Mouse (Mus musculus) 3T3-L1 (cell line): ENCODE results near the gene Pigq.
A peak's percentile ranks its signal among the peaks of the same experiment; 100 is the strongest.

Experiments
- DNase-seq: peaks from one replicate; pipeline ENCODE4 v3.0.0-alpha.2; 2015; ENCODE audit warnings: low read depth, low spot score

The Pigq gene

DNA sequence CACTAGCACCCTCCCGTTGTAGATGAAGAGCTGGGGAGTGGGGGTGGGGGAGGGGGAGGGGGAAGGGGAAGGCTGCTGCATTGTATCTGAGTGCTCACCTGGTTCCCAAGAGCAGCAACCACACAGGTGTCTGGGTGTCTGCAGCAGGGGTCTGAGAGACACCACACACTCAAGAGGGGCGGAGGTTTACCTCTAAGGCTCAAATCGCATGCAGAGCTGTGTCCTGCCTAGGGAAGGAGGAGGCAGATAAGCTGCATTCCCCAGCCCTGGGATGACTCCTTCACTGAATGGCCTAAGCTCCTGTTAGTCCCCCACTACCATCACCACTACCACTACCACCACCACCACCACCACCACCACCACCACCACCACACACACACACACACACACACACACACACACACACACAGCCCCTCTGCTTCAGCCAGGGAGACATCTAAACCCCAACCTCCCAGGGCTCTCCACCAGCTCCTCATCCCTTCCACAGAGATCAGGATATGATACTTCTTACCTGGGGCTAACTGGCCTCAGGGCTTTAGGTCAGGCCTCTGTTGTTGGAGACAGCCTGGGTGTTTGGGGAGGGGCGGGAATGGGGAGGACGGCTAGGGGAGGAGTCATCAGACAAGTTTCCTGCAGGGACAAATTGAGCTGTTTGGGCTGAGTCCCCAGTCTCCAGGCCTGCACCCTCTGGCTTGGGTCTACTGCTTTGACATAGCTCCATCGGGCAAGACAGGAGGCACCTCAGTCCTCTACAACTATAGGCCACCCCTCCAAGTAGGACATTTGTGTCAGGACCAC lies at the start of gene Pigq, which contains the start of gene Nhlrc4:
Gene Pigq (minus strand): TSS at position 571 of the 798 bp plus-strand sequence.
Gene Nhlrc4 (minus strand): TSS at position 596 of the 798 bp plus-strand sequence.
- DNase-seq = no peak

DNA sequence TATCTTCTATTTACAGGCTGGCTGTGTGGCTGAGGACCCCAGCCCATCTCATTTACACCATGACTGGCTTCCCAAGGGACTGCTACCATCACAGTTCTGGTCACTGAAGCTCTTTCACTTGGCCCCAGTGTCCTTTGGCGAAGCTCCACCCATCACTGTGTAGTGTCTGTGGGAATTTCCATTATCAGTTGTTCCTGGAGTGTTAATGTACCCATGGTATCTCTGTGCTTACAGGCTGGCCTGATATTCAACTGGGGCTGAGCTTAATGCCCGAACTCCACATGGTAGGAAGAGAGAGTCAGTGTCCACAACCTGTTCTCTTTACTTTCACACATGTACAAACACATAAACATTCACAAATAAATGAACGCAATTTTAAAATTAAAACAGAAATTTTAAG lies 48.8 kb upstream of the Pigq start:
- DNase-seq = no peak

DNA sequence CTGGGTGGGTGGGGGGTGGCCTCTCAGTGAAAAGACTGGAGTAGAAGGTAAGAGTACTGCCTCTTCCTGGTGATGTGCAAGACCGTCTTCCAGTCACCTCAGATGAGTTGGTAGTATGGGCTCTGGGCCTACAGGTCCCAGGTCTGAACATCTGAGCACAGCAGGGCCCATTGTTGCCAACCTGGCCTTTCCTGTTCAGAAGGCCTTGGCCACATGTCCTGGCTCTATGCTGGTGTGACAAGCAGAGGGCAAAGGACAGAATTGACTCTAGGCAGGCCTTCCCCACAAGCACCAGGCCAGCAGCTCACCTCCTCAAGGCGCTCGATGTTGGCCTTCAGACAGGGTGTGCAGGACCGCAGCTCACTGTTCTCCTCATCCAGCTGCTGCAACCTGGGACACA lies 47.5 kb upstream of the Pigq start:
- no peak for DNase-seq

DNA sequence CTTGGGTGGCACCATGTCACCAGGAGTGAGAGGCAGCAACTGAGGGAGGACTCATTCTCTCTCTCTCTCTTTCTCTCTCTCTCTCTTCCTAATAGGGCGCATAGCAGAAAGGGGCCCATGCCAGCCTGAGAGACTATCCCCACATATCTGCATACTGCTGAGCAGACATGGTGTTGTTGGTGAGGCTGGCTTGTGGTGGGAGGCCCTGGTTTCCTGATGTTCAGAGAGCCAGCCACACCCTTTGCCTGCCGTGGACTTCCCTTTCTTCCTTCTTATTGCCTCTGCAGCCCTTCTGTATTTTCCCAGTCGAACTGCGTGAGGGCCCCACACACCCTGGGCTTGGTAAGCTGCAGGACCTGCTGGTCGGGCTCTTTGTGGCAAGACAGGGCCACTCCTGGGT lies 45.6 kb upstream of the Pigq start:
- no peak for DNase-seq

DNA sequence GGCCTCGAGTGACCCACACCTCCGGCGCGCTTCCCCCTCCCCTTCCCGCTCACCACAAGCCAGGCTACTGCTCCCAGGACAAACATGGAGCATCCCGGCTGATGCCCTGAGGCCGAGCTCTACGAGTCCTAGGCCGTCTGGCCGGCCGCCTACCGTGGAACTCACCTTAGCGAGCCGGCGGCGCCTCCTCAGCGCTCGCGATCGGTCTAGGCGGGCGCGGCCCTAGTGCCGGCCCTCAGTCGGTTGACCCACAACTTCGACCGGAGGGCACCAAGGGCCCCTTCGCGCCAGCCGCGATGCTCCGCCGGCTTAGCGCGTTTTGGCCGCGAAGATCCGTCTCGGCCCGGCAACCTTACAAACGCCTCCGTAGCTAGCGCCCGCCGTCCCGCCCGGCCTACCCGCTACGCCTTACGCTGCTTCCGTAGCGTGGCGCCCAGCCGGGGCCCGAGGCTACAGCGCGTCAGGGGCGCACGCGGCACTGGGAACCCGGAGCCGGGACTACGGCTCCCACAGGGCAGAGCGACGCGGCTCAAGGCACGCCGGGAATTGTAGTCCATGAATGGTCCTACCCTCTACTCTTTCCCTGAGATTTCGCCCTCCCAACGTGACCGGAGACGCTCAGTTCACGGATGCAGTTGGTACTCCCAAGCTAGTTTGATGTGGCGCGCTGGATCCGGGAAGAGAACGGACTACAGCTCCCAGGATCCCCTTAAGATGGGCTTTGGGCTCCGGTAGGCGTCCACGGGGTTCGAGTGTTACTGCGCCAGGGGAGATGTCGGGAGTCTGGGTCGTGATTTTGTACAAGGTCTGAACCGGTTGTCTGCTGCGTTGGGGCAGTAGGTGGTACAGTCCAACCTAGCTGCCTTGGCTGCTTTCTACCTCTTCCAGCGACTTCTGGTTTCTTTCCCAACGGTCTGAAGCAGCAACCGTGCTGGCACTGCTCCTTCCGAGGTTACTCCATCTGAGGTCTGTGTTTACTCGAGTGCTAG lies 40.9 kb upstream of the Pigq start, which contains the start of gene Capn15:
Gene Capn15 (minus strand): TSS at position 491 of the 989 bp plus-strand sequence.
- DNase-seq = peak; percentile 99

DNA sequence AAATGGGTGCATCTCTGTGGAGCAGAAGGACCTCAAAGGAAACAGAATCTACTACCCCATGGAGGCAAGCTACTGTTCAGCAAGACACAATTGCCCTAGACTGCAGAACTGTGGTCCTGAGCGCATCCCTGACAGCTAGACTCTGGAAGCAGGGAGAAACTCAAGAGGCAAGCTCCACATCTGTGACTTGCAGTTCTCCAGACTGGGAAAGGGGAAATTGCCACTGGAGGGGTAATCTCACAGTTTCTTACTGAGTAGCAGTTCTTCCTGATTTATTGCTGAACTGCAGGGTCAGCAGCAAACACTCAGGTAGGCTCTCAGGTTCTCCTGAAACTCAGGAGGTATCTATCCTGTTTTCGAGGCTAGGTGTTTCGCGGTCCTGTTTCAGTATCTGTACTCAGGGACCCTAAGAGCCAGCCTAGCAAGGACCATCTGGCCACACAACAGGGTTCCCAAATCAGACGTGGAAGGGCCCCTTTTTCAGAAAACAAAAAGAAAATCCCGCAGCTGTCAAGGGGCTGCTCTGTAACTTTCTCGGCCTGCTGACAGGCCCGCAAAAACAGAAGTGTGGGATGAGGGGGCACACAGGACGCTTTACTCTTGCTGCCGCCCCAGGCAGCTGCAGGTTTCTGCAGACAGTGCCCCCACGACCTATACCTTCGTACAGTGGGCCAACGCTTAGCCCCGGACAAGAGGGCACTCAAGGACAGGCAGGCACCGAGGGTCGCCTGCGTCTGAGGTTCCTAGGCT lies 40.0 kb upstream of the Pigq start:
- DNase-seq = peak; percentile 43

DNA sequence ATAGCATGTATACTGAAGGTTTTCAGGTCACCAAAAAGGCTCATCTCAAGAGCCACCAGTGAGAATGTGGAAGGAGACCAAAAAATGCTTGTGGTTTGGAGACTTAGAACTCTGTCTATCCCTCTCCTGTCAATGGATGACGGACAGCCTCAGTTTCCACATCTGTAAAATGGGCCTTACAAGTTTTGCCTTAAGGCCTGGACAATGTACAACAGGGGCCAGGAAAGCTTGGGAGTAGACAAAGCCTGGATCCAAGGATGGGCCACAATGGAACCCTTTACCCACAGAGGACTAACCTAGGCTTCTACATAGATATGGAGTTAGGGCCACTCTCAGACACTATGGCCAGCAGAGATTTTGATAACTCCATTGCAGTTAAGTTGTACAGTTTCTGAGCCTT lies 39.3 kb upstream of the Pigq start:
- DNase-seq = no peak

DNA sequence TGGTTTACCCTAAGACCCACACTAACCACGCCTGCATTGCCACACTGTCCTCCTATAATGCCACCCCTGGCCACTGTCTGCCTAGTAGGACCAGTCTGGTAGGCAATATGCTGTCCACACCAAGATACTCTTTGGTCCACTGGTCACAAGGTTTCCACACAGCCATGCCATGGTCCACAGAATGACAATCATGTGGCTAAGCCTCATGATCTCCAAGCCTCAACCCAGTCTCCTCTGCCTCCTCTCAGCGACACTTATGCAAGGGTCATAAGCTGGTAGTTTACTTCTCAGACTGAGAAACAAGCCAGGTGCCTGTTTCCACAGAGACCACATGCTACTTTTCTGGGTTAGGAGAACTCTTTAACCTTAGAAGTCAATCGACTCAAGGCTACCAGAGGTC lies 38.2 kb upstream of the Pigq start:
- DNase-seq = no peak

DNA sequence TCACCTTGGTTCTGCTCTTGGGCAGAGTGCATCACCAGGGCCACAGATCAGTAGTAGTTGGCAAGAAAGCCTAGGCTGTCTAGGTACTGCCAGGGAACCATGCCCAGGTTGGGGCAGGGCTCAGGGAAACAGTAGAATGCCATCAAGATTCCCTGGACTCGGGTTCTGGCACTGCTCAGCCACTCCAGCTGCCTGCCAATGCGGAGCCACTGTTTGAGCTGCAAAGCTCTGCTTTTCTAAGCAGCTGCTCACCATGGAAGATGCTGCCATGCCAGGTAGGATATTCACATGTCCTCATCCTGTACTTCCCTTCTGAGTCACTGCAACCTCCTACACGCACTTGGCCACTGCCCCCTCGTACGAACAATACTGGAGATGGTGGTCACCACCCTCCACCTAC lies 36.1 kb upstream of the Pigq start:
- no peak for DNase-seq

DNA sequence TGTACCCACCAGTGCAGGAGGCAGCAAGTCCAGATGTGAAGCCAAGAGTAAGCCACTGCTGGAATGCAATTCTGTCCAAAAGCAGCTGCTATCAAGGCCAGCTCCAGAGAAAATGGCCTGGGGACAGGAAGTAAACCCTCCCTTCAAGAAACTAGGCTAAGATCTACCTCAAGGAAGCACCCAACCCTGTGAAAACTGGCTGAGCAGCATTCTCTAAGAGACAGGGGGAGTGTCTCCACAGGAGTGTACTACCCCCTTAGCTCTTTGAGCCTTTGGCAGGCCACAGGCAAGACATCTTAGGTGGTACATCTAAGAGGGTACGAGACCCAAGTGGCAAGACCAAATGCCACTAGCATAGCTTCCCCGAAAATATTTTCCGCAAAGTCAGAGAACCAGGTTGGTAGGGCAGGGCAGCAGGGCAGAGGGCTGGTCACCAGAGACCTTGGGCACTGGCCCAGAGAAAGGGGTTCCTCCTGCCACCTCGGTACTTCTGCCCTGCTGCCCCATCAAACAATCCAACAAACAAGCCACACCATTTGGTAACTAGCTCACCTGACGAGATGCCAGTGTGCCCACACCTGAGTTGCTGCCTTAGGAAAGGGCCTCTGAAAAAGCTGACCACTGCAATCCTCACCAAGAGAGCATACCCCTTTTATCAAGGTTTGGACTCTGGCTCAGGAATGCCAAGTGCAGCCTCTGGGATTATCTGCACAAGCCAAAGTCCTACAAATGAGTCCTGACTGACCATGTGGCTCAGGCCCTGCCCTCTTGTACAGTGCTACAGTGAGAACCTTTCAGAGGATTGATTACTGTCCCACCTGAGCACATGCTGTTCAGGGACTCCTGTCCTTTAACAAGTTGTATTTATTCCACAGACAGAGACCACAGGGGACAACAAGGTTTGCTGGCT lies 35.3 kb upstream of the Pigq start:
- no peak for DNase-seq

DNA sequence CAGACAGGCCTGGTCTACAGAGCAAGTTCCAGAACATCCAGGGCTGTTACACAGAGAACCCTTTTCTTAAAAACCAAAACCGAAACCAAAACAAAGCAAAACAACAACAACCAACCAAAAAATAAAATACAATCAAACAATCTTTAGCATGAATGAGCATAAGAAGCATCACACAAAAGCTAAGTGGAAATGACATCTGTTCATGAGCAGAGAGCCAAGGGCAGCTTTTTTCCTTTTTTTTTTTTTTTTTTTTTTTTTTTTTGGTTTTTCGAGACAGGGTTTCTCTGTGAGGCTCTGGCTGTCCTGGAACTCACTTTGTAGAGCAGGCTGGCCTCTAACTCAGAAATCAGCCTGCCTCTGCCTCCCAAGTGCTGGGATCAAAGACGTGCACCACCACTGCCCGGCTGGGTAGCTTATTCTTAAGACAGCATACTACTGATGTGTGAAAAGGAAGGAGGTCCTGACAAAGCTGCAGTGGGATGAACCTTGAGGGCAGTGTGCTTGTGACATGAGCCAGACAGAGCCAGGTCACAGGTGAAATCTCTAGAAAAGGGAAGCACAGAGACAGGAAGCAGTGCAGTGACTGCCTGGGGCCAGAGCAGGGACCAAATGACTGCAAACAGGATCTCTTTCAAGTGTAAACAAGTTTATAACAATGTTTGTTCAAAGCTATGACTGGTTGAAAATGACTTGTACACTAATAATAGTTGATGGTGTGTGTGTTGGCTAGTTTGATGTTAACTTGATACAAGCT lies 26.4 kb upstream of the Pigq start:
- no peak for DNase-seq

DNA sequence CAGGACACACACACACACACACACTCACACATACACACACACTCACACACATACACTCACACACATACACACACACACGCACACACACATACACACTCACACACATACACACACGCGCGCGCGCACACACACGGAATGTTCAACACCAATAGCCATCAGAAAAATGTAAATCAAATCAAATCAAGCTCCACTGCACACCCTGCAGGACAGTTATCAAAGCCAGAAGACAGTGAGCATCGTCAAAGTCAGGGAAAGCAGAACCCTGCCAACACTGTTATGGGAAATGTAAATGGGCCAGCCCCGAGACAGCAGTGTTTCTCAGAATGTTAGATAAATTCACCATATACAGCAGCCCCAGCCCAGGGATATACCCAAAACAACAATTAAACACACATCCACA lies 25.7 kb upstream of the Pigq start:
- peak; percentile 33 for DNase-seq

DNA sequence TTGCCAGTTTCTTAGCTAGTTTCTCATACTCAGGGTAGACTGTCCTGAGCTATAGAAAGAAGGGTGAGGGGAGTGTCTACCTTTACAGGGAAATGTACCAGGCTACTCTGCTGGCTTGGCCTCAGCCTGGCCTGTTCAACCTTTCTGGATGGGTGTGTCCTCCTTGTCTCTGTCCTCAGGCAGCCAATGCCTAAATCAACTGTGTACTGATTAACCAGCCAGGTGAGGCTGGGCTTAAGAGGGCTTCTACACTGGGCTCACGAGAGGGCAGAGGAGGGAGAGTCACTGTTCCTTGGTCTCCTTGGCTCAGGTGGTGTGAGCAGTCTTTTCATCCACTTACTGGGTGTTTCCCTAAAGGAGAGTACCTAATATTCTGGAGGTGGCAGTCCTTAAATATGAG lies 23.4 kb upstream of the Pigq start:
- DNase-seq = no peak

DNA sequence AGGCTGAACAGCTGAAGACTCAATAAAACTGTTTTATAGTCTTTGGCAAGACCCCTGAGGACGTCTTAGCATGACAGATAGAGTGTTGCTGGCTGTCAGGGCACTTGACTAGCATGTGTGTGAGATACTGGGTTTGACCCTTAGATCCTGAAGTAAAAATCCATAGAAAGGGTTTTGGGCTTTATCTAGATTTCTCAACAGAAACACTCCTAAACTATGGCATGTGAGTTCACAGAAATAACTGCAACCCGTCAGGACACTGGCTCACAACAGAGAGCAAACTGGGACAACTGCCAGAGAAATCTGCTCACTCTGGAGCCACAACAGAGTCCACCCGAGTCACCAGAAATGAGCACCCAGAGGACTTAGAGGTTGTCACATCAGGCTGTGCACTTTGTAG lies 22.9 kb upstream of the Pigq start:
- DNase-seq = peak; percentile 34

DNA sequence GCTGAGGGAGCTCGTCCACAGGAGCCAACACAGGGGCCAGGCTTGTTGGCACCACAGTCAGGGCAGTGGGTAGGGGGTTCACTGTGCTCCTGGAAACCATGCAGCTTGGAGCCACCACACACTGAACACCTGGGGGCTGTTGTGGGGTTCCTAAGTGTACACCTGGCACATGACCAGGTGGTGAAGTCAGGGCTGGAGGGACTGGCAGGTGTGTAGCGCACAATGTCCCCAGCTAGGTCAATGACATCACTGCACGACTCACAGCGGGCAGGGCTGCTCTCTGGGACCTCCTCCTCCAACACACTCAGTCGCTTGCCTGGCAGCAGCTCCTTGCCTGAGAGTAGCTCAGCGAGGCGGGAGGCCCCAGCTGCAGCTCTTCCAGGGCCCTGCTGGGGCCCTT lies 19.5 kb upstream of the Pigq start:
- no peak for DNase-seq

DNA sequence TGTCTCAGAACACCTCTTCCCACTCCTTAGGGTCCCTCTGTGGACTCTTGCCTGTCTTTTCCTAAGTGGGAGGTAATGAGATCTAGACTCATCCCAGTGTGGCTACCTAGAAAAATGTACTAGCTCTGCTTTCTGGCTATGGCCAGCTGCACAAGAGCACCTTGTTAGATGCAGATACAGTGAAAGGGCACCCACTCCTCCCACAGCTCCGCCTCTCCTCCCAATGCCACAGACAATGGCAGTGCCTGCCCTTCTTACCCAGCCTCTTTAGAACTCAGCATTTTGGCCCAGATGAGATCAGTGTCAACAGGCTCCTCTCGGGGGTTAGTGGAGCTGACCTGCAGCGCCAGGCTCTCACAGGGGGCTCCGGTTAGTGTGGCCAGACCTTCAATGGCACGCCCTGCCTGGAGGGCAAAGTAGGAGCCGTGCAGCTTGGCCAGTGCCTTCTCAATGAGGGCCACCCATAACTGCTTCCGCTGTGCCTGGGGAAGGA lies 17.7 kb upstream of the Pigq start:
- DNase-seq = no peak

DNA sequence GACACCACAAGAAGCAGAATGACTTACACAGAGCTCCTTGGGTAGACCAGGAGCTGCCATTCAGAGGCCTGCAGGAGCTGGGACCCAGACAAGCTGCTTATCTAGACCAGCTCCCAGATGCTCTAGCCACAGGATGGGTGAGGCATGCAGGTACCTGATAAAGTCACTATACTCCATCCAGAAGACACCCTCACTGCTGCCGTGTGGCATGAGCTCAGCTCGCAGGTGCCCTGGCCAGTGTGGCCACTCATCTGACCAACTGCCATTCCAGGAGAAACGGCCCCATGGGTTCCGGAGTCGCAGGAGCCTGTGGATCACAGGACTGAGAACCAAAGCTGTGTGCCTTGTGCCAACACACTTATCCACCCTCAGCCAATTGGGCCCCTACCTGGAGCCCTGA lies 16.8 kb upstream of the Pigq start:
- DNase-seq = no peak

DNA sequence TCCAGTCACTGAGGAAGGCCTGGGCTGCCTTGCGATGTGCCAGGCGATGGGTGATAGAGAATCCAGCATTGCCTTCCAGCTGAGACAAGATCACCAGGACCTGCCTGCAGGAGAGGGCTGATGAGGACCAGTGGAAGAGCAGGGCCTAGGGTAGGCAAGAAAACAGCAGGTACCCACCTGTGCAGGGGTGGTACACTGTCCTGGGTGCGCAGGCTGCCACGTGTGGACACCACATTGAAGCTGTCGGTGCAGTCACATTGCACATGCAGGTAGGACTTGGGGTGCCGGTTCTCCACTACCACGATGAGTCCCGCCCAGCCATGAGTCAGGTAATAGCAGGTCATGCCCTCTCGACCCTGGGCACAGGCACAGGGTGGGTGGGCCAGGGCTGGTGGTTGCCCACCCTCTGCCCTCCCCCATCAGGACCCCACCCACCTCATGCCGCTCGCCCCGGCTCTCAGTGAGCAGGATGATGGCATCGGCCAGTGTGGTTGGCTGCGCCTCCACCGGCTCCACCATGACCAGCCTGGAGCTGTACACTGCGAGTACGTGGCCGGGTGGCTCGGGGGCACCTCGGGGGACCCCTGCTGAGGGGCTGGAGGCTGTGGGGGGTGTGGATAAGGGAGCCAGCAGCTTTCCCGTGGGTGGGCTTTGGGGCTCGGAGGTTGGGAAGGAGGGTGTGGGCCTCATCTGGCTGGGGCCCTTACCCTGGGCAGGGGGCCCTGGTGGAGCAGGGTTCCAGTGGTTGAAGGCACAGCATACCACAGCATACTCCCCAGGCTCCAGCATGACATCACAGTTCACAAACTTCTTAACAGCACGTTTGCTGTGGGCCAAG lies 15.1 kb upstream of the Pigq start:
- DNase-seq = no peak
